Mouse (Mus musculus) left cerebral cortex, postnatal 14 days (tissue): ENCODE results near the gene Calm3. TPM values are rescaled to one million over a fixed set of nuclear protein-coding genes. Genes with fewer than 3 reads are reported as not detected.

Experiments
- DNase-seq, 2 experiments: peaks; one replicate each; pipeline ENCODE4 v3.0.0; 2021 to 2022; ENCODE audit warnings: low spot score in 2 of 2, mixed read lengths in 1 of 2
- intact Hi-C: fragments of 180-260 bp; cut with DNase I; formaldehyde crosslinking; loops from one replicate; pipeline ENCODE4 v1.15.1; 2025
- total RNA-seq, 2 experiments: library from RNA; stranded (reverse); gene quantifications; 2 replicates each; pipeline ENCODE4 v1.2.3; 2021

Gene Calm3
- total RNA-seq, 2 experiments from 2014 or later, result 2,088 to 2,136 TPM

GRCm38 (mm10) chr7:16944808-16945315, 20.9 kb upstream of the Calm3 start:
- no peak for DNase-seq
- intact Hi-C loops, result no loop called here

DNA sequence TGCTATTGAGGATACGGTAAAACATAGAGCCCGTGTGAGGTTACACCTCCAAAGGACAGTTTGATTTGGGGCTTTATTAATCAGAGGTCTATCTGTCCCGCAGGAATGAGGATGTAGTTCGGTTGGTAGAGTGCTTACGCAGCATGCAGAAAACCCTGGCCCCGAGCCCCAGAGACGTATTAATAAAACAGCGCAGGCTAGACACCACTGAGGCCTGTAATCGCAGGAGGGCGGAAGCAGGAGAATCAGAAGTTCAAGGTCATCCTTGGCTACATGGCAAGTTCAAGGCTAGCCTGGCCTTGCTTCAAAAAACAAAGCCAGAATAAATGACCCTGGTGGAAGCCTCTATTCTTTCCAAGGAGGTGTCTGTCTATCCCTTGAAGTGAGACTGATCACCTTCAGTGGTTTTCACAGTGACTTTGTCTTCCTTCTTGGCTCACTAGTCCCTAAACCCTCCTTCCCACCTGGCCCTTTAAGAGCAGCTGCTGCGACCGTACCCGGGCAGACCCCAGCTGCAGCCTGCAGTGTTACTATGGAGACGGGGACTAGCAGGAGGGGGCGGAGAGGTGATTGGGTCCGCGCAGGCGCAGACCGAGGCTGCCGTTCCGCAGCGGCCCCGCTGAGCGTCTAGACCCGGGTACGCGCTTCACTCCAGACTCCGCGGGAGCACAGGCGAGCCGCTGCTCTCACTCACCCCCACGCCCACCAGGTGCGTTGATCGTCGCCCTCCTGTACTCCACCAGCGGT, 20.3 kb upstream of the Calm3 start, which contains the start of gene Pnmal2:
Gene Pnmal2 (plus strand): TSS at position 622 of the 747 bp plus-strand sequence.
- DNase-seq, result peak; percentile 92 to 93
- intact Hi-C loops, result no loop called here

DNA sequence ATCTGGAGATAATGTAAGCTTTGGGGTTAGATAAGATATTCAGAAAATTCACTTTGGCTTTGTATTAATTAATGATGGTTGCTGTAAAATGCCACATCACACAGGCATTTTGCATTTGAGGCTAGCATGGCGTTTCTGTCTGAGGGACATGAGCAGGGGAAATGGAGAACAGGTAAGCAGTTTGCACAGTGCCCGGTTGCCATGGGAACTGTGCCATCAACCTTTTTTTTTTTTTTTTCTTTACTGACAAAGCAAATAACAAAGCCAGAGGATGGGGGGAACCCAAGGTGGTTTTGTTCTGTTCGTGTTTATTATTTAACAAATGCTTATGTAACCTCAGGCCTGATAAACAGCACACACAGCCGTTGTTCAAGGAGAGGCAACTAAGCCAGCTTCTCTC, 18.9 kb upstream of the Calm3 start:
- no peak for DNase-seq
- intact Hi-C loops, result no loop called here

DNA sequence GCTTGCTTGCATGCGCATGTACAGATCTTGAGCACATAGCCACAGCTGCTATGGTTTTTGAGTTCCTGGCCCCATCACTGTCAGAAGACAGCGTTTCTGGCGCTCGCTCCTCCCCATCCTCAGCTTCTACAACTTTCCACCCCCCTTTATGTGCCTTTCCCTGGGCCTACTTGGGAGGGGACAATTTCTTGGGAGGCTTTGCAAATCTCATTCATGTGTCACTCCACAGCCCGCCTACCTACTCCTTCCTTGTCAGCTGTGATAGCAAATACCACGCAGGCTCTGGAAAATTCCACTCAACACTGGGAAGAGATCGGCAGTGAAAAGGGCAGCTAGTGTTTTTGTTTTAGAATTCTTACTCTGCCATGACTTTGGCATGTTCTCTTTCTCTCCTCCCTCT, 16.4 kb upstream of the Calm3 start:
- intact Hi-C loops, result no loop called here
- peak in 1 of 2 experiments; percentile 85 for DNase-seq

GRCm38 (mm10) chr7:16938117-16938791, 14.3 kb upstream of the Calm3 start:
- intact Hi-C loops, result no loop called here
- DNase-seq, result peak; percentile 73 to 88

- DNase-seq, result no peak
- intact Hi-C loops, result no loop called here
Observed at GRCm38 (mm10) chr7:16937312-16937711, 13.4 kb upstream of the Calm3 start.

DNA sequence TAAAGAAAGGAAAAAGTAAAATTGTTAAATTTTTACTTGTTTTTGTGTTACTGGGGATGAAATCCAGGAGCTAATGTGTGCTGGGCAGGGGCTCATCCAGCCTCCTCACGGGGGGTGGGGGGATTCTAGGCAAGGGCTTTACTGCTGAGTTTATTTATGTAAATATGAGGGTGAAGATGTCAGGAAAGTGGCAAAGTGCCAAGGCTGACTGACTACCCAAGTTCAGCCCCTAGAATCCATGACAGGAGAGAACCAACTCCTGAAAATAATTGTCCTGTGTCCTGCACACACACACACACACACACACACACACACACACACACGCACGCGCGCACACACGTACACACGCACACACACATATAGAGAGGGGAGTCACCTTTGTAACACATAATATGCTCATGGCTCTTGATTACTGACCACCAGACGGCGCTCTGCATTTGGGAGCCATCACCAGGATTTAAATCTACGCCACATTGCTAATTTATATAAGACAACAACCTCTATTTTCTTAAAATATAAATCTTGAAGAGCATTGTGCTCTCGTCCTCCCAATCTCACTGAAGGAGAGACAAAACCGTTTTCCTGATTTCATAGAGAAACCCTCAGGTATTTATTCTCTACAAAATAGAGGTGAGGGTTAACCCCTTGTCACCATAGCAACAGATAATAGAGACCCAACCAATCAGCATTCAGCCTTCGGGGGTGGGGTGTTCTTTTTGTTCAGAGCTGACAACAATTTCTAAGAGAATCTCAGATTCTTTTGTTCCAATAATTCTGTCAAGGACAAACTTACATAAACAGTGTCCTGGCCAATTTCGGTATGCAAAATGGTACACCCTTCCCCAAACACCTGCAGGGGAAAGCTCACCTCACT, 9.0 kb upstream of the Calm3 start:
- intact Hi-C loops, result loop anchor here (1.0 to 2.0 kb wide), 3 partner anchors 17 to 134 kb away; no protein-coding TSS in a partner anchor
- peak; percentile 72 to 79 for DNase-seq

GRCm38 (mm10) chr7:16931968-16932627, 8.2 kb upstream of the Calm3 start:
- peak; percentile 91 to 94 for DNase-seq
- intact Hi-C loops, result loop anchor here (1.0 to 2.0 kb wide), 3 partner anchors 18 to 135 kb away; no protein-coding TSS in a partner anchor

DNA sequence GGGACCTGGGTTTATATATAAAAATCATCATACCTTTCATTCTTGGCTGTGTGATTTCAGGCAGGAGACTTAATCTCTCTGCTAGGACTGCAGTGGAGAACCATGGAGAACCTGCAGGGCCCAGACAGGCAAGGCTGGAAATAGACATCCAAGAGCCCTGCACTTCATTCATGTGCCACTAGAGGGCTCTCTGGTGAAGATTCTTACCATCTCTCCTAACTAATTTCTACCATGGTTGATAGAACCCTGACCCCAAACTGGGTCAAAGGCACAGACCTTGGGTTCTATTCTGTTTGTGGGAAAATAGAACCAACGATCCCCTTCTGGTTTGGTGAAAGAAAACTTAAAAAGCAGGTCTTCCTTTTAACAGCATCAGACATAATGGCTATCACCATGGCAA, 6.9 kb upstream of the Calm3 start:
- DNase-seq, result peak; percentile 86 to 88
- intact Hi-C loops, result no loop called here

- intact Hi-C loops, result no loop called here
- no peak for DNase-seq
Observed at GRCm38 (mm10) chr7:16928341-16928740, 4.4 kb upstream of the Calm3 start.

- DNase-seq, result peak in 1 of 2 experiments; percentile 58
- intact Hi-C loops, result loop anchor here (2.0 kb wide), 1 partner anchor 47 kb away; no protein-coding TSS in a partner anchor
Observed at GRCm38 (mm10) chr7:16923283-16924036, 454 bp downstream of the Calm3 start.

DNA sequence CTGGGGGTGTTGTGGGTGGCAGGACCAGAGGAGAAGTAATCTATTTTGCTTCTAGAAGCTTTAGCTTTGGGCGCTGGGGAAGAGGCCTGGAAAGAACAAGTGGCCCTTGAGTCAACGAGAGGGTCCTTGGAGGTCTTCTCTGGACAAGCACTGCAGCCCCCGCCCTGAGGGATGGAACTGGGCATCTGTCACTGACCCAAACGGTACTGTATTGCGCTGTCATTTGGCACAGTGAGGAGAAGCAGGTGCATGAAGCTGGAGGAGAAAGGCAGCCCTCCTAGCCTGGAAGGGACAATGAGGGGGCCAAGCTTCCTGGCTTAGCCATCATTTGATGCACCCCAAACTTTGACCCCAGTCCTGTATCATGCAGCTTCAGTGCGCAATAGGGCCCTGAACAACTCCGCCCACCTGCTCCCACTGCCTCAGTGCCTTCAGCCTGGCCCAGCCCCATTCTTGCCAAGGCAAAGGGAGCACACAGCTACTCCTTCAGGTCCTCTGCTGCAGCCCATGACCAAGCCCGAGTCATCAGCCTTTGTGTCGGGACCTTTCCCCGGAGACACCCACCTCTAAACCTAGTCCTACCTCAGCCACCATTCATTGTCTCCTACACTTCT, 1.4 kb downstream of the Calm3 start:
- DNase-seq, result peak; percentile 48 to 61
- intact Hi-C loops, result loop anchor here (2.0 kb wide), 1 partner anchor 46 kb away; no protein-coding TSS in a partner anchor

DNA sequence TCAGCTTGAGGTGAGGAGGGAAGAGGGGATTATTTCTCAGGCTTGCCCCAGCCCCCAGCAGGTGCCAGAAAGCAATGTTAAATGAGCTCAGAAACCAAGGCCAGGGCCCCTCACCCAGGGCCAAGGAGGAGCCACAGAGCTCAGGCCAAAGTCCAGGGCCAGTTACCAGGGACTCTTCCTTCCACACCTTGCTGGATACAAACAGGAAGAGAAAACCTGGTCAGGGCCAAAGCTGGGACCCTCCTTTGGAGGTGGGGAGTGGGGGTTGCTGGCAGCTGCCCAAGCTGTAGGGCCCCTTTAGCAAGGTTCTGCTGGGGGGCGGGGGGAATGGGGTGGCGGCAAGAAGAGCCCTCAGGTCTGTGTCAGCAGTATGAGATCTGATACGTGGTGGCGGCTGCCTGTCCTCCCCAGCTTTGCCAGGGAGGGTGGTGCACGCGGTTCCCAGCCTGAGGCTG, 2.0 kb downstream of the Calm3 start:
- intact Hi-C loops, result loop anchor here (2.0 kb wide), 1 partner anchor 45 kb away; no protein-coding TSS in a partner anchor
- no peak for DNase-seq

DNA sequence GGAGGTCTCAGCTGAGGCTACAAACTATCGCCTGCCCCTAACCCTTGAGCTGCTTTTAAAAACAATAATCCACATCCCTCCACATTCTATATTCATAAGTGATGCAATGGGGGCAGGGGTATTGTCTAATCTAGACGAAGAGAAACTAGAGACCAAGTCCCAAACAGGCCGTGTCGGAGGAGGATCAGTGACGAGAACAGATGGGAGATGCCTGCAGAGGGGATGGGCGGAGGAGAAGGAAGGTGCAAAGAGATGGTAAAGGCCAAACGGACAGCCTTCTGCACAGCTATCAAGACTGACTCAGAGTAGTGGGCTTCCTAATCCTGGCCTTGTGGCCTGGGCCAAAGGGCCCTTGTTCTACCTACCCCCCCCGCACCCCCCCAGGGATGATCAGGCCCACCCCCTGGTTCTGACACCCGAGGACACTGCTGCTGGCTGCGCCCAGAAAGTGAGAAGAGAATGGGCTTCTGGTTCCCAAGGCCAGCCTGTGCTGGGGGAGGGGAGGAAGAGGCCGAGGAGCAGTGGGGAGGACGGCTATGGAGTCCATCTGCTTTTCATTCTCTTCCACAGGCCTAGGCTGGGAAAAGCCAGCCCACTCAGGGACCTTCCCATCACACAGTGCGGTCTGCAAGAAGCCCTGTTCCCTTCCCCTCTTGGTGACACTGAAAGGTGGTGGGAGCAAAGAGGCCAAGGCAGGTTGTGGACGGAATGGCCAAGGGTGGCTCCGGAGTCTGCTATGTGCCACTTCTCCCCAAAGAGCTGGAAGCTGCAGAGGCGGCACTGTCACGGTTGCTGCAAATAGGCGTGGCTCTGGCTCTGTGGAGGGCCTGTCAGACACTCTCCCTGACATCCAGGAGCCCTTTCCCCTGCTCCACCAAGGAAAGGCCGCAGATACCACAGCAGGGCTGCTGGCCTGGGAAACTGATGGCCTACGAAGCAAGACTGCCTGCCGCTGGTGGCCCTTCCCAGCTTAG, 2.8 kb downstream of the Calm3 start:
- DNase-seq, result peak in 1 of 2 experiments; percentile 34
- intact Hi-C loops, result no loop called here

DNA sequence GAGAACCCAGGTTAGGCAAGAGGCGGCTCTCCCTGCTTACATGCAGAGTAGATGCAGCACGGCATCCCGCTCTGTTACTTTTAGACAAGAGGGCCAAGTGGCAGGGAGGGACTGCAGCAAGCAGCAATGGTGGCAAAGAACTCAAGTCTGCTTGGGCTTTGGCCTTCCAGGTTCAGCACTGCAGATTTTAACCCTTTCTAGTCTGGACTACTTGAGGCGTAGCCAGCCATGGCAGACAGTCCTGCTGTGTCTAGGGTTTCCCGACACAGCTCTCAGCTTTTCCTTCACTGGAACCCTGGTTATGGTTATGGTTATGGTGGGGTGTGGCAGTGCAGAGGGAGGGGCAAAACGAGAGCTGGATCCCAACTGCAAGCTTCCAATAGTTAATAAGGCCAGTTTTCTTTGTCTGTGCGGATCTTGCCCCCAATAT, 3.7 kb downstream of the Calm3 start:
- intact Hi-C loops, result no loop called here
- no peak for DNase-seq

DNA sequence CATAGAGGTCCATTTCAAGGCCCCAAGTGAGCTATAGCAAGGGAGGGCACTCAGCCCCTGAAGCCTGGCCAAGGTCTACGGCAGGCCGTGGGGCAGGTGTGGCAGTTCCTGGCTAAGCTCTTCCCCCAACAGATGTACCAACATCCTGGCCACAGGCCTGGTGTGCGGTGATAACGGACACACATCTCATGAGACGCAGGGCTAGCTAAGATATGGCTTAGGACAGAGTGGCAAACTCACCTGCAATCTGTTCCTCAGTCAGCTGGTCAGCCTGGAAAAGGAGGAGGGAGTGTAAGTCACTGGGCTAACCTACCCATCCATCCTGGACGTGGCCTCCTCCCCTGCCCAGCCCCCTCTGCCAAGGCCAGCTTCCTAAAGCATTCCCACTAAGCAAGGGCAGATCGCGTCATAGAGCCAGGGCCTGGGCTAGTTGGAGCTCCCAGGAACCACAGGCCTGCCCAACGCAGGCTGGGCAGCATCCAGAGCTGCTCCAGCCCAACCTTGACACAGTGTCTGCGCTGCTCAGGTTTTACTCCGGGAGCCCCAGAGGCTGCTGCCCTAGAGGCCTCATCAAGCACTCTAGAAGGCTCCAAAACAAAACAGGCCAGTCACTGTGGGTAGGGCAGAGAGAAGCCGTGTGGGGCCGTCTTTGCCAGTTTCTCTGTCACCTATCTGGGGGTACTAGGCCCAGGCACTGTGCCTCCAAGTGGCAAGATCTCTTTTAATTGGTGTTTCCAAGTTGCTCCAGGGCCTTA, 4.3 kb downstream of the Calm3 start:
- intact Hi-C loops, result no loop called here
- no peak for DNase-seq
